Mouse (Mus musculus) E14TG2a.4 (cell line): ENCODE results near the gene Plb1.

Experiments used
- CTCF ChIP-seq: conservative IDR thresholded peaks from 2 replicates; pipeline ENCODE4 v1.5.1; 2014; ENCODE audit warnings: low read length
- NANOG ChIP-seq: IDR thresholded peaks from 2 replicates; pipeline ENCODE4 v1.6.1; 2014; ENCODE audit warnings: borderline replicate concordance, low read length, mixed read lengths
- POU5F1 ChIP-seq: IDR thresholded peaks from 2 replicates; pipeline ENCODE4 v1.6.1; 2014; ENCODE audit warnings: low read length, borderline replicate concordance

DNA sequence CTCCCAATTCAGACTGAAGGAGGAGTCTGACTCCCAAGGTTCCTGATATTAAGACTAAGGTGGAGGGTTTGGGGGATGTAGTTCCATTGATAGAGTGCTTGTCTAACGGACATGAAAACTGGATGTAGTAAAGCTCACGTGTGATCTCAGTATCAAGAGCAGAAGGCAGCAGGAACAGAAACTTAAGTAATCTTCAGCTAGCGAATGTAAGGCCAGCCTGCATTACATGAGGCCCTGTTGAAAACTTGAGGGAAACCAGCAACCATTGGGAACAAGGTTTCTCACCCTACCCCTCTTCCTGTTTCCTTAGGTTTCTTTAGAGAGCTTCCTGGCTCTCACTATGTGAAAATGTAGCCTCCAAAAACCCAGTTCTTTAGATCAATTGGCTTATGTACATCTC, 162.1 kb downstream of the Plb1 start:
- TF ChIP-seq POU5F1: no peak
- TF ChIP-seq CTCF: no peak
- no peak for TF ChIP-seq NANOG
